Comparison of ENCODE assay signal across 8 mouse cellular contexts in genomic region chr10:80140666-80141035, GRCm38 (mm10). TPM values are rescaled to one million over a fixed set of nuclear protein-coding genes. Genes with fewer than 3 reads are reported as not detected.
DNase-seq lines count a peak whose midpoint lies in the region; ATAC-seq and TF ChIP-seq lines count a peak whose summit lies in the region.

Cbarp (minus strand) TSS chr10:80140835.

- H3K4me1 ChIP-seq in erythroblast, embryonic 14.5 days (ENCODE audit: control insufficient read depth), result peaks cover 92% of the 10 kb centered on the region
- peaks cover 43% of the 10 kb centered on the region for H3K4me1 ChIP-seq in testis, adult 2 months (ENCODE audit: control insufficient read depth, insufficient read depth, low read length)

- TF ChIP-seq POLR2A in testis, adult 2 months (IDR thresholded peaks at IDR 0.05; ENCODE audit: control insufficient read depth, low read depth, low read length), result no peak
- no peak for TF ChIP-seq POLR2A in myocyte (IDR thresholded peaks at IDR 0.05; ENCODE audit: insufficient read length, low read depth)

- H3K36me3 ChIP-seq in erythroblast, embryonic 14.5 days (ENCODE audit: control insufficient read depth), result peaks cover 28% of the 10 kb centered on the region
- H3K36me3 ChIP-seq in testis, adult 2 months (ENCODE audit: control insufficient read depth, insufficient read depth, low read length), result peaks cover 4% of the 10 kb centered on the region; the same call in 1 of the 2 replicates
- H3K36me3 ChIP-seq in myocyte (ENCODE audit: control insufficient read depth, insufficient read depth), result peaks cover 15% of the 10 kb centered on the region

- H3K27me3 ChIP-seq in erythroblast, embryonic 14.5 days (ENCODE audit: control insufficient read depth), result peaks cover 47% of the 10 kb centered on the region
- no peaks in the 10 kb centered on the region for H3K27me3 ChIP-seq in testis, adult 2 months (ENCODE audit: control insufficient read depth, insufficient read depth, low read length)
- H3K27me3 ChIP-seq in myocyte (ENCODE audit: control insufficient read depth, insufficient read depth, insufficient read length), result no peaks in the 10 kb centered on the region

- TF ChIP-seq CTCF in testis, adult 2 months (IDR thresholded peaks at IDR 0.05; ENCODE audit: control insufficient read depth, insufficient read depth, insufficient replicate concordance, low read depth, low read length), result no peak

- peaks cover 7% of the 10 kb centered on the region for H3K9me3 ChIP-seq in erythroblast, embryonic 14.5 days (ENCODE audit: control insufficient read depth, low read length)

- peak within 1 kb of the TSS; percentile 85 for H3K27ac ChIP-seq in testis, adult 2 months (ENCODE audit: control insufficient read depth, insufficient read depth, low read depth, low read length)

- no peak within 1 kb of the TSS for H3ac ChIP-seq in myocyte (ENCODE audit: control insufficient read depth, insufficient read length)

- ATAC-seq in erythroblast, adult 5-6 weeks (replicated peaks; ENCODE audit: low FRiP score, poor library complexity, severe bottlenecking), result no peak
- ATAC-seq in inflammation-experienced regulatory T-cells, adult 6 months, result no peak

- peaks cover 31% of the 10 kb centered on the region for H3K79me2 ChIP-seq in myocyte (ENCODE audit: control insufficient read depth, insufficient read depth)

- H3K4me3 ChIP-seq in erythroblast, embryonic 14.5 days (replicated peaks), result peak within 1 kb of the TSS; percentile 86
- peak within 1 kb of the TSS; percentile 81 for H3K4me3 ChIP-seq in testis, adult 2 months (ENCODE audit: control insufficient read depth, low read depth, low read length)
- peak within 1 kb of the TSS; percentile 63 for H3K4me3 ChIP-seq in myocyte

- DNase-seq in testis, postnatal 10 days (ENCODE audit: low spot score), result no peak
- DNase-seq in layer of hippocampus, postnatal 25 days (ENCODE audit: extremely low spot score in 1 of 2, low spot score in 1 of 2), result no peak
- no peak for DNase-seq in right cerebral cortex, postnatal 14 days

- peak within 1 kb of the TSS; percentile 91 for H3K4me2 ChIP-seq in myocyte (ENCODE audit: low read depth)

TF ChIP-seq in myocyte, 11 proteins besides CTCF, POLR2A, EP300 and RAD21:
- TF ChIP-seq MAX (IDR thresholded peaks at IDR 0.05; ENCODE audit: low read depth), result no peak
- TF ChIP-seq CEBPB (IDR thresholded peaks at IDR 0.05; ENCODE audit: insufficient read depth, poor library complexity, severe bottlenecking), result no peak
- TF ChIP-seq E2F4 (IDR thresholded peaks at IDR 0.05; ENCODE audit: insufficient read depth), result no peak
- no peak for TF ChIP-seq USF1 (IDR thresholded peaks at IDR 0.05; ENCODE audit: low read depth)
- TF ChIP-seq REST (IDR thresholded peaks at IDR 0.05; ENCODE audit: insufficient read depth, insufficient read length), result no peak
- TF ChIP-seq MYOD1 (IDR thresholded peaks at IDR 0.05; ENCODE audit: control insufficient read depth in 1 of 3, insufficient read length in 2 of 3, low read depth in 2 of 3), result no peak
- no peak for TF ChIP-seq TCF3 (IDR thresholded peaks at IDR 0.05; ENCODE audit: insufficient read length, low read depth)
- no peak for TF ChIP-seq SRF (IDR thresholded peaks at IDR 0.05; ENCODE audit: control insufficient read depth, insufficient read length, low read depth)
- TF ChIP-seq POLR2AphosphoS2 (IDR thresholded peaks at IDR 0.05; ENCODE audit: insufficient read length, low read depth), result no peak
- no peak for TF ChIP-seq TCF12 (IDR thresholded peaks at IDR 0.05; ENCODE audit: insufficient read depth, poor library complexity, severe bottlenecking)

RNA-seq across cellular contexts. Expression of gene Cbarp, which starts in this region (rescaled TPM):
- 0.15 and 0.52 TPM in 2 replicates for polyA plus RNA-seq in erythroblast, embryonic 14.5 days (2012)
- total RNA-seq in erythroblast, adult 5-6 weeks (2015; ENCODE audit: low replicate concordance), result not detected in 2 replicates
- total RNA-seq in erythroblast, adult 5-6 weeks (2017; ENCODE audit: low replicate concordance), result not detected in 2 replicates
- 3.8 and 5.1 TPM in 2 replicates for polyA plus RNA-seq in testis, adult 2 months (2012; rRNA removed)
- total RNA-seq in layer of hippocampus, postnatal 25 days (2021), result 100 to 1,000 TPM; 399 to 401 TPM
- 10.0 TPM for polyA plus RNA-seq in myocyte (2012; fragmentation: generic; extraction: Trizol)
- polyA plus RNA-seq in inflammation-experienced regulatory T-cells, adult 6 months (2017; shearing (Covaris generic)), result 1 to 10 TPM in 2 of 3 experiments, under 1 TPM in 1; 0.60 to 2.3 (median 1.3) TPM

Comparison
In these comparisons a context has a peak if more than half of its experiments do, and no peak if none do; other contexts are left out.
1. RNA of gene Cbarp (total RNA-seq): 399 to 401 TPM in layer of hippocampus, postnatal 25 days; not detected in erythroblast, adult 5-6 weeks; every median in the first group is over 100 times any median in the second.
2. Peak in every context shown above with its lines, with median percentiles within 50 percentile points of each other: H3K4me3 ChIP-seq.